Mouse (Mus musculus) testis, postnatal 10 days (tissue): ENCODE results near the gene Pemt.

Experiments used
- DNase-seq: peaks from one replicate; pipeline ENCODE4 v3.0.0; 2021; ENCODE audit warnings: low spot score

Gene Pemt

DNA sequence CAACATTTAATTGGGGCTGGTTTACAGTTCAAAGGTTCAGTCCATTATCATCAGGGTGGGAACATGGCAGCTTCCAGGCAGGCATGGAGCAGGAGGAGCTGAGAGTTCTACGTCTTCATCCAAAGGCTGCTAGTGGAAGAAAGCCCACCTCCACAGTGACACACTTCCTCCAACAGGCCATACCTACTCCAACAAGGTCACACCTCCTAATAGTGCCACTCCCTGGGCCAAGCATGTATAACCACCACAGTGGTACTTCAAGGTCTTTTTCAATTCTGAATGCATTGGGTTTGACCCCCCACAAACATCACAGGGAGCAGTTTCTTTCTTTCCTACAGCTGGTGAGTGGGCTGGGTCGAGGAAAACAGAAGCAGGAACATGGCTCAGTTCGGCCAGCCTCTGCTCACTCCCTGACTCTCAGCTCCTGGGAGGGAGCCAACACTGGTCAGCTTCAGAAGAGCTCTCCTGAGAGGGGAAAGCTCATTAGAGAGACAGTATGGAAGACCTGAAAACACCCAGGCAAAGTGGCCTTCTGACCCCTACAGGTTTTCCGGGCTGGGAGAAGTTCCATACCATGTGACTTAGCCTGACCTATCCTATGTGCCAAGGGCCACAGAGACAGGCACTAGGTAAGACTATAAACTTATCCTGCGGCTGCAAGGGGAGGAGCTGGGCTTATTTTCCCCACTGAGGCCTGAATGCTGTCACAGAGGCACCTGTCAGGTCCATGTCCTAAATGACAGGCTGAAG is 44.9 kb downstream of the Pemt start:
- no peak for DNase-seq

DNA sequence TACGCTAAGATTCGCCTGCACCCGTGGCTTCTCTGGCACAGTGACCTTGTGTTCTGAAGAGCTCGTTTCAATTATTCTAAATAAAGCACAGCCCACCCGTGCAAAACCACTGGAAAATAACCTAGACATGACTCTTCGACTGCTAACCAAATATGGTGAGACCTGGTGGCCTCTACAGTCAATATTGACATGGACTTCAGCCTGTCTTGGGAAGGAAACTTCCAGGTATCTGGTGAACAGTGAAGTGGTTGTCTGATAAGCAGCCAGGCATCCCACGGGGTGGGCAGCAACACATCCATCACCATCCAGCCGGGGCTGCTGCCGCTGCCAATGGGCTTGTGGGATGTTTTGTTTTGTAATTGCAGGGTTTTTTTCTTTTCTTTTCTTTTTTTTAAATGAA is 52.0 kb downstream of the Pemt start:
- DNase-seq, result no peak

DNA sequence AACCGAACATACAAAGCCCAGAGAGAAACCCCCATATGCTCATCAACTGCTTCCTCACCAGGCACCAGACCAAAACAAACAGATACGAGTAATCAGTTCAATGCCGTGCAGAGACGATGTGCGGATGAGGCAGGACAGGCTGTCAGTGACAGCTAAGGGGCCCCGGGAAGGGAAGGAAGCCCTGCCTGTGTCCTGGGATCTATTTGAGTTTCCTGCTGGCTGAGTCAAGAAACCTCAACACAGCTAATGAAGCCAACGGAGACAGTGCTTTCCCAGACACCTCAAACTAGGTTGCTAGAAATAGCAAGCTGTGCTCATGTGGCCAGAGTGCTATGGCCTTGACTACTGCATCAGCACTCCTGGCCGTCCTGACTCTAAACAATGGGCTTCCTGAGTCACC is 54.9 kb downstream of the Pemt start:
- DNase-seq, result no peak

DNA sequence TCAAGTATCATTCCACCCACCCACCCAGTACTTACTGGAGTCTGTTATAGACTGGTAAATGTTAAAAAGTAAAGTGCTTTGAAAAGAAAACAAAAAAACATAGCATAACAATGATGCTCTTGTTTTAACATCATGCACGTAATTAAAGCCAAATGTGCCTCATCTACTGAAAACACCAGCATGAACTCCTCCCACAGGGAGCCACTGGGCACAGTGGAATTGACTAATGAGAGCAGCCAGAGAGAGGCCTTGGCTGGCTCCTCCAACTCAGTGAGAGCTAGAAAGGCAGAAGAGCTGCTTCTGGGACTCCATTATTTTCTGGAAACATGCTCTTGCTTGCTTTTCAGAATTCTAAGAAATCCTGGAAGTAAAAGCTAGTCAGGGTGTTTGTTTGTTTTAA is 56.9 kb downstream of the Pemt start:
- DNase-seq, result no peak

DNA sequence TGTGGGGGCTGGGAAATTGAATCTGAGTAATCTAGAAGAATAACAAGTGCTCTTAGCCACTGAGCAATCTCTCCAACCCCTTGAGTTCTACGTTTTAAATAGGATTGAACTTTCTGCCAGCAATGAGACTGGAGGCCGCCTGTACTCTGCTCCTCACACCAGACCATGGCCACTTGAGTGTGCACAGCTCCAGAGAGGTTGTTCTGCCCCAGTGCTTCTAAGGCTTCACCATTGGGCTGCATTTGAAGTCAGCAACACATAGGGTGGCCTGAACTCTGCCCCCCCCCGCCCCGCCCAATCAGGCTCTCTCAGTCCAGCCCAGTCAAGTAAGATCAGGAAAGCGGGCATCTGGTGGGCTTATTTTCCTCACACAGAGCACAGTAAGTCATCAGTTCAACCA is 68.5 kb downstream of the Pemt start:
- no peak for DNase-seq

DNA sequence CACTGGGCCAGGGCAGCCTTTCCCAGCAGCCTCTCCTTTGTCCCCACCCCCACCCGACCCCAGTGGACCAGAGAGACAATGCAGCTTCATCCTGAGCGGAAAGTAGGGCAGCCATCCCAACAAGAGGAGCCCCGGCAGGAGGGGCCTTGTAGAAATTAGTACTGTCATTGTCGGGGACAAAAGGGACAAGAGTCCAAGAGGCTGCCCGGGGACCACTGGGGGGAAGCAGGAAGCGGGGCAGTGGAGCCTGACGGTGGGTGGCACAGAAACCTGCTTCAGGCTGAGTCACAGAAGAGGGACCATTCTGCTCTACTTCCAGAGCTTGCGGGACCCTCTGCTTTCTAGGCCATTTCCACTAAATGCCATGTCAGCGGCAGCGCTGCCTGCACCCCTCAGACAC is 71.0 kb downstream of the Pemt start:
- no peak for DNase-seq

DNA sequence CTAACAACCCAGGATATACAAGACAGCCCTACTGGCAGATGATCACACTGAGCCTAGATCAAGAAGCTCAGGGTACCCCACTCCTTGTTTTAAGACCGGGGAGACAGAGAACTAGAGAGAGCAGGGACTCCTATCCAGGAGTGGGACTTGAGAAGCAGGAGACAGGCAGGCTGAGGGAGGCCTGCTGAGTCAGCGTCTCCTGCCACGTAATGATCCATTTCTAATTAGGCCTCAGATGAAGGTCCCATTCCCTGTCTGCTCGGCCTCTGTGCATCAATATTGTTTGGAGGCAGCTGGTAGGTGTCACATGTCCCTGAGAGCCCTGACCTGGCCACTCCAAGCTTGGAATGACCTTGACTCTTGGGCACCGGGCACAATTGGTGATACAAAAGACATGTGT is 72.9 kb downstream of the Pemt start:
- no peak for DNase-seq

DNA sequence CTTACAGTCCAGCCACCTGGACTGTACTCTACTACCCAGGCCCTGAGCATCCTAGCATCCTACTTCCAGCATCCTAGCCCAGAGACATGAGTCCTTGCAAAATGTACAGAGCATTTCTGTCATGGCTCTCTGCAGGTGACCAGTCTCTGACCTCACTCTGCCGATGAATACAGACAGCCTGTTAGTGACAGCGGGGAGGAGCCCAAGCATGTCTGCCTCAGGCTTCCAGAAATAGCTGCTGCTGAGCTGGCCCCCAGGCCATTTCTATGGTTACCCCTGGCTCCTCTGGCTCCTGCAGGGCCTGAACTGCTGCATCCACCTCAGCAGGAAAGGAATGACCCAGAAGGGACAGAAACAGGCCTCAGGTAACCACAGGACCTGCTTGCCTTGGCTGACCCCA is 74.6 kb downstream of the Pemt start:
- DNase-seq, result no peak

DNA sequence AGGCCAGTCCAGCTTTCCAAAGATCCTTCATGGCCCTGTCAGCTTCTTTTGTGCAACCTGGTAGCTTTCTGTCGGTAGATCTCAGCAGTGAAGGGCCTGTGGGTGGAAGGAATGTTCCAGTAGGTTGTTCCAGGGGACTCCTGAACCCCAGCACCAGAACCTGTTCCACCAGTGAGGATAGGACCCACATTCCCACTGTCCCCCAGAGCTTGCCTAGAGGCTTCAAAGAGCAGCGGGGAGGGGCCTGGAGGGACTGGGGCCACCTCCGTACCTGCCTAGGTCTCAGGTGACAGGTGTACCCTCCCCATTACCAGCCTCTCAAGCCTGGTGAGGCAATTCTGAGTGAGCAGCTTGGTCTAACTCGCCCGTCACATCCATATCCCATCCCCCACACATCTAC is 75.5 kb downstream of the Pemt start:
- DNase-seq, result no peak

DNA sequence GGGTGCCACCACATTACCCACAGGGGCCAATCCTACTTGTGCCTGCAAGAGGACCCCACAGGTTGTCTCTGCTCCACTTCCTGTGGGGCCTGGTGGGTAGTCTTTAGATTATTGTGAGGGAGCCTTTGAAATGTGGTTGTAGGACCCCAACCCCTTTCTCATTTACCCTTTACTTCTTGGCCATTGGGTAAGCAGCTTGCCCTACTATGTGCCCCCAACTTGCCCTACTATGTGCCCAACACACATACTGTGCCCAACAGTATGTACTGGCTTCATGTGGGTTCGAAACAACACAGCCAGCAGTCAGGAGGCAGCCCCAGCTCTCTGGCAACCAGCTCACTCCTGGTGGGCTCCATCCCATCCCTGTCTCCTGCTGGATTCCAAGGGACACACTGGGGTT is 78.5 kb downstream of the Pemt start:
- no peak for DNase-seq

DNA sequence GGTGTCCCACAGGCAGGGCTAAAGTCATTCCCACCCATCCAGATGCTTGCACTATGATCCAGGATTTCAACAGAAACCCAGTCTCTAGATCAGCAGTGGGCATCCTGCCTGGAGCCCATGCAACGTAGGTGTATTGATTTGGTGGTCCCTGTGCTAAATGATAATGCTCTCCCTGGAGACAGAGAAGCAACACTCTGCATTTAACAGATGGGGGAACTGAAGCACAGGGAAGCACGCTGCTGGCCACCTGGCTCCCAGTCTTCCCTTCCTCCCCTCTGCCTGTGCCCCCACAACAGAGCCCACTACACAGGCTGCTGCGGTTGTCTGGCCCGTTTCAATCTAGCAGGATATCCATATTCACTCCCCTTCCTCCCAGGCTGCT is 80.2 kb downstream of the Pemt start:
- DNase-seq, result no peak

DNA sequence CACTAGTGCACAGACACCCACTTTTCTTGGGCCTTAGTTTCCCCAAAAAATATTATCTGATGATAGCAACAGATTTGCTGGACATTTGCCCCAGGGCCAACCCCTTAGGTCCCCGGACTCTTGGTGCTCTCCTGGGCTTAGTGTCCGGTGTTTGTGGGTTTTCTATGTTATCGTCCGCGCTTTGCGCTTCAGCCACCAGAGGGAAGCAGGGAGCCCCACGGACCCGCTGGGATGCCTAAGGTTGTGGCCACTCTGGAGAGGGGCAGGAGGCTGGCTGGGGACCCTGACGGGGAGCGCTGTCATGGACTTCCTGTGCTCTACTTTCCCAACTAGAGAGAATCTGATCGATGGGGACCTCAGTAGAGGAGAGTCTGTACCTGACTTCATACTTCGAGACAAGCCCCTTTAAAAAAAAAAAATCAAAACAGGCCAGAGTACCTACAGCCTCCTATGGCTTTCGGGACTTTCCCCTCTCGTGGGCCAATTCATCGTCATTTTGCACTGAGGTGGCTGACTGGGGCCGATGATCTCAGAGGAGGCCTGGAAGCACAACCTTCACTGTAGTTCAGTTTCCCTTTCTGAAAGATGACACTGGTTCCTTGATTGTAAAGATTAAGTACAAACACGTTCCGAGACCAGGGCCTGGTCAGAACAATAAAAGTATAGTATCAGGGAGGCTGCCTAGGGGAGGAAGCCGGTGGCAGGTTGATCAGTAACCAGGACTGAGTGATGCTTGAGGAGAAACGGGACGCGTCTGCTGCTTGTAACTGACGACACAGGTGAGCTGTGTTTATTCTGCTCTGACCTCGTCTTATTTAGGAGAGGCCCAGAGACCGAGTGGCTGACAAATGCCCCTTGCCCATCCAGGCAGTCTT is 80.8 kb downstream of the Pemt start:
- DNase-seq, result peak; percentile 90

DNA sequence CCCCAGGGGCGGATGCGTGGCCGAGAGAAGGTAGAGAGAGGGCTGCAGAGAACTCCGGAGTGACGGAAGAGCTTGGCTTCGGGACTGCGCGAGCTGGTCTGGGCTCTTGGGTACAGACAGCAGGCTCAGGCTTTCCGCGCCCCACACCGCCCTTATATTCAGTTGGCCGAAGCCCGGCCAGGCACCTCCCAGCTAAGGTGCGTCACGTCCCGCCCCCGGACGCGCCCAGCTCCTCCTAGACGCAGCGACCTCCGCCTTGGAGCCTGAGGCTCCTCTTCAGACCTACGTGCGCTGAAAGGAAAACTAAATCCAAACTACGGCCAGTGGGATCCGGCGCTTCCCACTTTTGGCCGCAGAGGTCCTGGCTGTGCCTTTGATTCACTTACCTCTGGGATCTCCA is 81.5 kb downstream of the Pemt start, which contains the start of gene Rasd1:
Gene Rasd1, minus strand, starts transcription at position 127 of the 400 bp plus-strand sequence.
- DNase-seq, result peak; percentile 93

DNA sequence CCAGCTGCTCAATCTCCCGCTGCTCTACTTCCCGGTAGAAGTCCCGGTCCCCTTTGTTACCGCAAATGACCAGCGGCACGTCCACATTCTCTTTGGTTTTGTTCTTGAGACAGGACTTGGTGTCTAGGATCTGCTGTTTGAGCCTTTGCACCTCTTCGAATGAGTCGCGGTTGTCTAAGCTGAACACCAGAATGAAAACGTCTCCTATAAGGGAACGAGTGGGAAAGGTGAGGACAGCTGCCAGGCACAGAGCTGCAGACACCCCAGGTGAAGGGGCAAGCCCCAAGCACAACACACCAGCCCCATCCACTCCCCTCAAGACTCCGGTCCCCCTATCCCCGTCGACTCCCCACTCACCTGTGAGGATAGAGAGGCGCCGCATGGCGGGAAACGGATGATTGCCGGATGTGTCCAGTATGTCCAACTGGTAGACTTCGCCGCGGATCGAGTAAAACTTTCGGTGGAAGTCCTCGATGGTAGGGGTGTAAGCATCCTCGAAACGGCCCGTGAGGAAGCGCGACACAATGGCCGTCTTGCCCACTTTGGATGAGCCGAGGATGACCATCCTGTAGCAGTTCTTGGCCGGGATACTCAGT is 82.0 kb downstream of the Pemt start:
- peak; percentile 66 for DNase-seq

DNA sequence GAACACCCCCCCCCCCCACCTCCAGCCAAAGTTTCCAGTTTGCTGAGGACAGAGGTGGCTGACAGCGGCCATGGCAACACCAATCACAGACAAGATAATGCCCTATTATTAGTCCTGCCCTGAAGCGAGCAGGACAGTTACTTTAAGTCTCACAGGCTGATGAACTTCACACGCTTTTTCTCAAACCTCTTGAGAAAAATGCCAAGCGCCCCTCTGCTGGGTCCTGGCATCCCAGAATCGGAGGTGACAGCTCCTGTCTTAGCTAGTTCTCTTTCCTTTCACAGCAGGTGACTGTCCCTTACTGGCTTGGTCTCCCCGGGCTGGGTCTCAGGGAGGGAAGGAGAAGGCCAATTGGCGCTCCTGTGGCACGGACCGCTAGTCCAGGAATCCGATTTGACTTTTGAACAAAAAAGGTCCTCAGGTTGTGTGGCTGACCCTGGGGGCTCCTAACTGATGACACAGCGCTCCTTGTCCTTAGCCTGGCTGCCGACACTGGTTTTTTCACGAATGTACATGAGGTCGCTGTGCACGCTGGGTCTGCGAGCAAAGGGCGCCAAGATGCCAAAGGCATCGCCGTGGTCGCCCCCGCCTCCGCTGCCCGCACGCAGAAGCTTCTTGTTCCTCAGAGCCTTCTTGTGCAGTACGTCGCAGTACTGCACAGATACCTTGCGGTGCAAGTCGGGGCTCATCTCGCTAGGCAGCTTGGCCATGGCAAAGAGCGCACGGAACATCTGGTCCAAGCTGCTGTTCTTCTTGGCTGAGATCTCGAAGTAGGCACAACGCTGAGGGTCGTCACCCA is 82.7 kb downstream of the Pemt start:
- DNase-seq, result peak; percentile 55

DNA sequence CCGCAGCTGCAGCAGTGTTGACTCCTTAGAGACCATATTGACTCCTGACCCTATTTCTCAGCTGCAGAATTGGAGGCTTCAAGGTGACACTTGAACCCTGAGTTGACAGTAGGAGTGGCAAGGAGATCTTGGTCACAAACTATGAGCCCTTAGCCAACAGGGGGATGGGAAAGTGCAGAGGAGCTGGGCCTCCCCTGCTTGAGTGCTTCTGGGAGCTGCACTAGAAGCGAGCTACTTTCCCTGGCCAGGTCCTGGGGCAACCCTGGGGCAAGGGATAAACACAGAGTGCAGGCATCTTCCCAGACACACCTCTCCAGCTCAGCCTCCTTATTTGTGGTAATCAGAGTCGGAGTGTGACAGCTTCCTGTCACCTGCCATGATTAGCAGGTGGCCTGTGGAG is 83.7 kb downstream of the Pemt start:
- DNase-seq, result peak; percentile 43

DNA sequence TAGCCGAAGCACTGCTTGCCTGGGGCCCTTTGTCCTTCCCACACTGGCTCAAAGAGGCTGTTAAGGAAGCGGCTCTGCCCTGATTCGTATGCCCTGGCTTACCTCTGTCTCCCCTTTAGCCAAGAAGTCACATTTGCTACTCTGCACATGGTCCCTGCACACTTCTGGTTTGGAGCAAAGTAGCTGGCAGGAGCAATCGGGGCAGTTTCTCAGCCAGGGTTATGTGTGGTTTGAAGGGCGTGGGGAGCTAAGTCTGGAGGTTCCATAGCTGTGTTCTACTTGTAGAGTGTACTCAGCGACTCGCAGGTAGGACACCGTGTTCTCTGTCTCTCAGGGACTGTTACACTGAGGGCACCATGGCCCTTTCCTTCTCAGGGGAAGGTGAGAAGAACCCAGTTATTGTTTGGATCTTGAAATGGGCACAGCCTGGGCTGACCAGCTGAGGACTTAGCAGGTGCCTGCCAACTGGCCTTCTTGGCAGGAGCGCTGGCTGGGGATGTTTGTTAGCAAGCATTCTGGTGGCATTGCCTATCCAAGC is 84.9 kb downstream of the Pemt start:
- DNase-seq, result peak; percentile 42

DNA sequence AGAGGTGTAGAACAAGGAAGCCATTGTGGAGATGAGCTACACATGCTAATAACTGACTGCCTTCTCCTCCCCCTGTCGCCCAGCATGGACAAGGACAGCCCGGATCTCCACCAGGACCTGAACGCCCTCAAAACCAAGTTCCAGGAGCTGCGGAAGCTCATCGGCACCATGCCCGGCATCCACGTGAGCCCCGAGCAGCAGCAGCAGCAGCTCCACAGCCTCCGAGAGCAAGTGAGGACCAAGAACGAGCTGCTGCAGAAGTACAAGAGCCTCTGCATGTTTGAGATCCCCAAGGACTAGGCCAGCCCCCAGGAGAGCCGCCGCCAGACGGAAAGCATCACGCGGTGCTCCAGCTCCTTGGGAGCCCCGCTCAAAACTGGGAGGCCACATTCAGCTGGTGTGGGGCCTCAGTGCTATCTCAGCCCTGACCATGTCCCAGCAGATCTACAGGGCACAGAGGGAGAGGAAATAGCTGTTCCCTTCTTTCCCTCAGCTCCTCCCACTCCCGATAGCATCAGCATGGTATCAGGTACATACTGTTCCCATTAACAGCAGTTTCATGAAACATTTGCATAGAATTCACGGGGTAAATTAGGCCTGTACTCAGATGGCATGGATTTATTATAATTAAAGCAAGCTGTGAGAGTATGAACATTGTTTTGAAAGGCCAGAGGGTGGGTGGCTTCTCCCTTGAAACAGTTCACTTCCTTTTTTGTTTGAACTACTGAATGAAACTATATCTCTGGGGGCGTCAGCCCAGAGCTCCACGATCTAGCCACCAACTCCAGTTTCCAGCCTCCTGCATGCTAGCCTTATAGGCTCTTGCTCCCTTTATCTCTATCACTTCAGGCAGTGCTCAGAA is 85.6 kb downstream of the Pemt start:
- peak; percentile 69 for DNase-seq

DNA sequence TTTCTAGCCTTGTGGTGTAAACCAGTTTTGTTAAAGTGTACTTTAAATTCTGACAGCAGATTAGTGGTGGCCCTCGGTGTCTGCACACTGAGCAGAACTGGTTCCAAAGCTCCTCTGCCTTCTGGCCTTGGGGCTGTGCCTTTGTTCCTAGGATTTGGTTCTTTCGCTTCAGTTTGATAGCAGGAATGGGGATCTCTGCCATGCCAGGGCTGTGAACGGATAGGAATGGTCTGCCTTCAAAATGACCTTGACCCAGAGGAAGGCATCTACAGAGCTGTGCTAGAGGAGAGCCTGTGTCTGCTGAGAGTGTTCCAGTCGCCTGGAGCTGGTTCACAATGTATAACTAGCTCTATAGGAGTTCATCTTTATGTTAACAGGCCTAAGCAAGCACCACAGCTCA is 86.8 kb downstream of the Pemt start:
- no peak for DNase-seq

DNA sequence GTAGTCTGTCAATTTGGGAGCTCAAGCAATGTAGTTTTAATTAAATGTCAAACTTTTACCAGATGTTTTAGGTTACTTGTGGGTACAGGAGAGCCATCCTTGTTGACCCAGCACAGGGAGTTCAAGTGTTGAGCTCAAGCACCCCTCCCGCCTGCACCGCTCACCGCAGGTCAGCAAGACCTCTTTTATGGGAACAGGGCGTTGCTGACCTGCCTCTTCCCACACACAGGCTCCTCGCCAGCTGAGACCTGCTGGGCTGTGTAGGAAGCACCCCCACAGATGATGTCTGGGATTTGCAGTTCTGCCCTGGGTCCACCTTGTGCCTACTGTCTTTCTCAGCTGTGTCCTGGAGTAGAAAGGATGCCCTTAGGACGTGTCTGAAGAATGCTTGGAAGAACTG is 89.5 kb downstream of the Pemt start:
- DNase-seq, result peak; percentile 73

DNA sequence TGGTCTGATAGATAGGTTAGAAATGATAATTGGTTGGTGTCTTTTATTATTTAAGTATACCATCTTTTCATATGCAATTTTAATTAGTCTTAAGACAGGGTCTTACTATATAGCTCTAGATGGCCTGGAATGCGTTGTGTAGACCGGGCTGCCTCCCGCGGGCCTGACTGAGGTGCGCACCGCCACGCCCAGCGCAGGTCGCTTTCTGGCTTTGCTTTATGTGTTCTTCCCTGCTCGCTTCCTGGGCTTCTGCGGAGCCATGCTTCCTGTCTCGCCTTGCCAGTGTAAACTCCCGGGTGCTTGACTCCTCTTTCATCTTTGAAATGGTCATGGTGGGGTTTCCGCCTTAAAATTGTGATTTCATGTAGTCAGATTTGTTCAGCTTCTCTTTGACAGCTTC is 93.4 kb downstream of the Pemt start:
- no peak for DNase-seq
